Mouse (Mus musculus) embryonic fibroblast, embryonic 13.5 days (primary cell): Measurements from ENCODE around the gene Gm20388.

Experiments
- CTCF ChIP-seq: IDR thresholded peaks from 2 replicates; pipeline ENCODE4 v1.5.1; 2011; ENCODE audit warnings: mild to moderate bottlenecking, control low read depth, low read length, moderate library complexity, borderline replicate concordance; ENCODE audit not compliant: insufficient read depth
- POLR2A ChIP-seq: IDR thresholded peaks from 2 replicates; pipeline ENCODE4 v1.6.1; 2011; ENCODE audit warnings: low read depth, mild to moderate bottlenecking, control low read depth, low read length, moderate library complexity

DNA sequence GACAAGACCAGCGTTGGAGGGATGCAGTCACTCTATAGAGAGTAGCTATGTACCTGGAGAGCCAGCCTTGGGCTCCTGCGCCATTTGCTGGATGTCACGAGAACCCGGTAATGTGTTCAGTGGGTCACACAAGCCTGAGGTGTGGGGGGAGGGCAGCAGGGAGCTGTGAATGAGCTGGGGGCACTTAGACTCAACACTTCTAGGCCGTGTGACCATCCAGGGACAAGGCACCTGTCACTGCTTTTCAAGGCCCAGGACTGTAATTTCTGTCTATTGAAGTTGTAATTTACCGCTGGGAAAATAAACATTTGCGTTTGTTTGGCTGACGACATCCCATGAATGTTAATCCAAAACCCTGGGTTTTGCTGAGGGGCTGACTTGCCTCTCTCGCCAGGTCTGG lies 2776.2 kb downstream of the Gm20388 start:
- TF ChIP-seq CTCF = no peak
- TF ChIP-seq POLR2A = no peak
